Mouse (Mus musculus) forebrain, embryonic 15.5 days (tissue): ENCODE measurements around the gene Tlx1. TPM values are rescaled to one million over a fixed set of nuclear protein-coding genes. Genes with fewer than 3 reads are reported as not detected.

ENCODE experiments used
- ATAC-seq: fragments of 200-750 bp; cut with Nextera tagmentation; replicated peaks from 2 replicates; pipeline ENCODE4 v1.8.0; 2017; ENCODE audit warnings: mild to moderate bottlenecking, moderate TSS enrichment, moderate library complexity
- H3K27ac ChIP-seq: fragments of 300-500 bp; sonication (generic); replicated peaks from 2 replicates; pipeline ENCODE4 v1.5.1; 2015; ENCODE audit warnings: mild to moderate bottlenecking, inconsistent platforms
- H3K27me3 ChIP-seq: fragments of 300-500 bp; sonication (generic); 2 replicates; pipeline ENCODE4 v1.6.1; 2015; ENCODE audit warnings: inconsistent platforms
- H3K36me3 ChIP-seq: fragments of 300-500 bp; sonication (generic); 2 replicates; pipeline ENCODE4 v1.6.1; 2015; ENCODE audit warnings: mild to moderate bottlenecking, inconsistent platforms
- H3K4me1 ChIP-seq: fragments of 300-500 bp; sonication (generic); 2 replicates; pipeline ENCODE4 v1.6.1; 2015; ENCODE audit warnings: inconsistent platforms
- H3K4me2 ChIP-seq: fragments of 300-500 bp; sonication (generic); replicated peaks from 2 replicates; pipeline ENCODE4 v1.6.1; 2015; ENCODE audit warnings: mild to moderate bottlenecking, inconsistent platforms
- H3K4me3 ChIP-seq: fragments of 300-500 bp; sonication (generic); 2 replicates; pipeline ENCODE4 v1.5.1; 2015; ENCODE audit warnings: mild to moderate bottlenecking, inconsistent platforms
- H3K9ac ChIP-seq: fragments of 300-500 bp; sonication (generic); replicated peaks from 2 replicates; pipeline ENCODE4 v1.6.1; 2015; ENCODE audit warnings: mild to moderate bottlenecking, inconsistent platforms
- H3K9me3 ChIP-seq: fragments of 300-500 bp; sonication (generic); 2 replicates; pipeline ENCODE4 v1.6.1; 2016; ENCODE audit warnings: inconsistent platforms
- whole genome bisulfite sequencing: fragments of 180-500 bp; shearing (Covaris S2); methylation state at CpG from one replicate; pipeline ENCODE4 v1.1.7; 2015; ENCODE audit warnings: mixed read lengths; 5-methylcytosine and 5-hydroxymethylcytosine counted together
- polyA plus RNA-seq: library from polyadenylated mRNA; unstranded; fragments of >200 nt; fragmentation: Nextera tagmentation; extraction: Ambion mirVana; gene quantifications from 2 replicates; pipeline ENCODE4 v1.2.1, GENCODE M21; 2015

The Tlx1 gene
- polyA plus RNA-seq, 1 experiment from 2014 or later = not detected

DNA sequence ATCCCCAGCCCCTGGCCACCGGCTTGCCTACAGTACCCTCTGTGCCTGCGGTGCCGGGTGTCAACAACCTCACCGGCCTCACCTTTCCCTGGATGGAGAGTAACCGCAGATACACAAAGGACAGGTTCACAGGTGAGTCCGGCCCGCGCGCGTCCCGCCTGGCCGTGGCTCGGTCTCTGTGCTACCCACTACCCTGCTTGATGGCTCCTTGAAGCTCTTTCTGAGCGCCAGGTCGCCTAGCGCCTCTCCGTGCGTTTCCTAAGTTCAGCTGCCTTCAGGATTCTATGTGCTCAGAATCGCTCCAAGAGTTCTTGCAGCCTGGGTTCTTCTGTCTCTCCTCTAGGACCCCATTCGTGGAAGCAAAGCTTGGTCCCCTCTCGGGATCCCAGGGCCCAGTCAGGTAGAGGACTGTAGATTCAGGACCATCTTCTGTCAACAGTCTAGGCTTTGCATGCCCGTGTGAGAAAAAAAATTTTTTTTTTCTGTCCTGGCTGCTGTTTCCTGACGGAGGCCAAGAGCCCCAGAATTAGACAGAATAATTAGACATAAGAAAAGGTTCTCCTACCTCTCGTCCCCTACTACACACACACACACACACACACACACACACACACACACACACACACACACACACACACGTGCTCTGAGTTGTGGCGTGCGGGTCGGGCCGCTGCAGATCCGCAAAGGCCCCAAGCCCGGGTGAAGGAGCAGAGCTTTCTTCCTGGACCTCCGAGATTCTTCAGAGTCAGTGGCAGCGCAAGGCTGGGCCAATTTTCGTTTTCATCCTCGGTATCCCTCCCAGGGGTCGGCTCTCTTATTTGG, 1.1 kb downstream of the Tlx1 start:
- no peak for ATAC-seq
- Histone ChIP-seq H3K27me3 (peaks cover 96% of the 10 kb centered on the region), H3K9me3 (no peaks in the 10 kb centered on the region), H3K27ac (no peak overlapping the region), H3K36me3 (no peaks in the 10 kb centered on the region), H3K9ac (no peak overlapping the region), H3K4me1 (peaks cover 12% of the 10 kb centered on the region), H3K4me2 (0 out of 2 replicates have a peak overlapping the region, but pooled peaks have one; percentile 28), H3K4me3 (no peak overlapping the region)
- WGBS = 2% methylated on average over 36 of the region's 36 CpGs

DNA sequence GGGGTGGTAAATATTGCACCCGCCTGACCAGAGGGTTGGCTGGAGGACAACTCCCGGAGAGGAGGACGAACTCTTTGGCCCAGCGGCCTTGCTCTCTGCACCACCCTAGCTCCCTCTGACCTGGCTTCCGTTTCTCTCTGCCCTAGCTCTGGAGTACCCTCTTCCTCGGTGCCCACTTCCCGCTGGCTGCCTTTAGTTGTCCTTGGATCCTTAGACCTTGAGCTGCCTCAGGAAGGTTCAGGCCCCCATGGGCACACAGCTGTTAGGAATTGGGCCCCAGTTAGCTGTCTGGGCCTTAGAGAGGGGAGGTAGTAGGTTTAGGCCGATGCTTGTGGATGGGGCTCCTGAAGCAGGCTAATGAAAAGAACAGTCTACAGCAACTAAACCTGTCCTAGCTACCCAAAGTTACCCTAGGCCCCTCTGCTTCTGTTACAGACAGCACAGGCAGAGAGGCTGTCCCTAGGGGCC, 1.7 kb downstream of the Tlx1 start:
- 3% methylated on average over 8 of the region's 8 CpGs for whole genome bisulfite sequencing

GRCm38 (mm10) chr19:45153311-45154058, 3.0 kb downstream of the Tlx1 start:
- H3K4me2 ChIP-seq = no peak overlapping the region
- no peak overlapping the region for H3K9ac ChIP-seq
- peaks cover 96% of the 10 kb centered on the region for H3K27me3 ChIP-seq
- H3K4me3 ChIP-seq = no peak overlapping the region
- H3K9me3 ChIP-seq = no peaks in the 10 kb centered on the region
- no peak overlapping the region for H3K27ac ChIP-seq
- peaks cover 12% of the 10 kb centered on the region for H3K4me1 ChIP-seq
- no peak for ATAC-seq
- no peaks in the 10 kb centered on the region for H3K36me3 ChIP-seq
- WGBS = under 1% methylated on average over 44 of the region's 44 CpGs

More for the DNA sequence above, 1.7 kb downstream of the Tlx1 start:
- Histone ChIP-seq H3K9me3 (no peaks in the 10 kb centered on the region), H3K4me3 (no peak overlapping the region), H3K27ac (no peak overlapping the region), H3K27me3 (peaks cover 96% of the 10 kb centered on the region), H3K4me1 (peaks cover 12% of the 10 kb centered on the region), H3K36me3 (no peaks in the 10 kb centered on the region), H3K4me2 (no peak overlapping the region), H3K9ac (no peak overlapping the region)
- ATAC-seq = no peak

GRCm38 (mm10) chr19:45154059-45154386, 3.5 kb downstream of the Tlx1 start:
- peaks cover 96% of the 10 kb centered on the region for H3K27me3 ChIP-seq
- H3K4me2 ChIP-seq = no peak overlapping the region
- no peak overlapping the region for H3K27ac ChIP-seq
- H3K4me1 ChIP-seq = peaks cover 12% of the 10 kb centered on the region
- H3K36me3 ChIP-seq = no peaks in the 10 kb centered on the region
- no peak for ATAC-seq
- no peaks in the 10 kb centered on the region for H3K9me3 ChIP-seq
- no peak overlapping the region for H3K4me3 ChIP-seq
- WGBS = under 1% methylated on average over 22 of the region's 24 CpGs
- H3K9ac ChIP-seq = no peak overlapping the region

- ATAC-seq = no peak
- H3K36me3 ChIP-seq = no peaks in the 10 kb centered on the region
- under 1% methylated on average over 18 of the region's 18 CpGs for WGBS
- H3K4me3 ChIP-seq = no peak overlapping the region
- H3K27me3 ChIP-seq = peaks cover 97% of the 10 kb centered on the region
- peaks cover 12% of the 10 kb centered on the region for H3K4me1 ChIP-seq
- H3K4me2 ChIP-seq = no peak overlapping the region
- no peaks in the 10 kb centered on the region for H3K9me3 ChIP-seq
- no peak overlapping the region for H3K9ac ChIP-seq
- no peak overlapping the region for H3K27ac ChIP-seq
Measured at GRCm38 (mm10) chr19:45154521-45154920, 4.0 kb downstream of the Tlx1 start.

GRCm38 (mm10) chr19:45155141-45155790, 4.8 kb downstream of the Tlx1 start:
- peaks cover 97% of the 10 kb centered on the region for H3K27me3 ChIP-seq
- no peak overlapping the region for H3K4me2 ChIP-seq
- no peak overlapping the region for H3K27ac ChIP-seq
- peaks cover 12% of the 10 kb centered on the region for H3K4me1 ChIP-seq
- no peaks in the 10 kb centered on the region for H3K36me3 ChIP-seq
- H3K4me3 ChIP-seq = no peak overlapping the region
- no peaks in the 10 kb centered on the region for H3K9me3 ChIP-seq
- no peak for ATAC-seq
- H3K9ac ChIP-seq = no peak overlapping the region
- WGBS = under 1% methylated on average over 15 of the region's 15 CpGs

DNA sequence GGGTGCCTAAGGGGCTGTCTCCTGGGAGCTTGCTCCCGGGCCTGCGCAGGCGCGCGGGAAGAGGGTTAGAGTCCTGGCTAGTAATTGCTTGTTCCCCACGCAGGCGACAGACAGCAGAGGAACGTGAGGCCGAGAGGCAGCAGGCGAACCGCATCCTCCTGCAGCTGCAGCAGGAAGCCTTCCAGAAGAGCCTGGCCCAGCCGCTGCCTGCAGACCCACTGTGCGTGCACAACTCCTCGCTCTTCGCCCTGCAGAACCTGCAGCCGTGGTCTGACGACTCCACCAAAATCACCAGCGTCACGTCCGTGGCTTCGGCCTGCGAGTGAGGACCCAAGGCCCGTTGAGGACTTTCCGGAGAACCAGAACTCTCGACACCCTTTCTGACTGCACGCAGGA, 5.3 kb downstream of the Tlx1 start:
- ATAC-seq = no peak
- Histone ChIP-seq H3K27ac (no peak overlapping the region), H3K4me1 (peaks cover 7% of the 10 kb centered on the region), H3K4me3 (no peak overlapping the region), H3K4me2 (no peak overlapping the region), H3K36me3 (no peaks in the 10 kb centered on the region), H3K9ac (no peak overlapping the region), H3K9me3 (no peaks in the 10 kb centered on the region), H3K27me3 (peaks cover 97% of the 10 kb centered on the region)
- WGBS = 0% methylated on average over 26 of the region's 26 CpGs

DNA sequence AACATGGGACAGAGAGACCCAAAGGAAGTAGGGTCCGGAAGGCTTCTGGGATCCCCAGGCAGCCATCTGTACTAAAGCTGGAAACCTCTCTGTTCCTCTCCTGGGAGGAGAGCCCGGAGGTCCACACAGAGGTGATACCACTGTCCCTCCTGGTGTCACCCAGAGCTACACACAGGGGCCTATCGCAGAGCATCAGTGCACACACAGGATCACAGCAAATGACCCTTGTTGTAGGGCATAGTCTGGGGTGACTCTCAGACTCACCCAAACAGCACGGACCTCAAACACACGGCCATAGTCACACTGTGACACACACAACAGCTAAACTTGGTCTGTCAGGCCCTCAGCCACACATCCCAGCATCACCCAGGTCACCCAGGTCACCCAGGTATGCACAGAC, 5.9 kb downstream of the Tlx1 start:
- Histone ChIP-seq H3K9ac (no peak overlapping the region), H3K4me1 (peaks cover 1% of the 10 kb centered on the region; the same call in 1 of the 2 replicates)
- WGBS = under 1% methylated on average over 5 of the region's 5 CpGs

DNA sequence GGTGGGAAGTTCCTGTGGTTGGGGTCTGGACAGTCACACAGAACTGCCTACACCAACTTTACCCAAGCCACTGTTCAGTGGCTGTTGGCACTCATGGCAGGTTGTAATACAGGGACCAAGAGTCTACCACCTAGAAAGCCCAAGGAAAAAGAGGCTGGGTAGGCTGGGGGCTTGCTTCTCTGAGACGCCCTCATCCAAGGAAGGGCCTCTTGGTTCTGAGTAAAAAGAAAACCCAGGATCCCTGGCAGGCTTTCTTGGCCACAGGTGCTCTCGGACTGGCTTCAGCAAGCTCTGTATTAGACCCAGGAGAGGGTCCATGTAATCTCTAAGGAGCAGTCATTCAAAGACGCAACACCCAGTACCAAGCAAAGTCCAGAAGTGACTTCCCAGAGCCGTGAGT, 7.7 kb downstream of the Tlx1 start:
- H3K9ac ChIP-seq = no peak overlapping the region
- H3K27me3 ChIP-seq = peaks cover 98% of the 10 kb centered on the region
- no peaks in the 10 kb centered on the region for H3K9me3 ChIP-seq
- H3K27ac ChIP-seq = no peak overlapping the region
- no peaks in the 10 kb centered on the region for H3K4me1 ChIP-seq
- H3K36me3 ChIP-seq = no peaks in the 10 kb centered on the region
- no peak overlapping the region for H3K4me2 ChIP-seq
- WGBS = 0% methylated on average over 4 of the region's 4 CpGs
- no peak for ATAC-seq
- no peak overlapping the region for H3K4me3 ChIP-seq

More for the DNA sequence above, 5.9 kb downstream of the Tlx1 start:
- Histone ChIP-seq H3K4me3 (no peak overlapping the region), H3K27me3 (peaks cover 97% of the 10 kb centered on the region), H3K27ac (no peak overlapping the region), H3K9me3 (no peaks in the 10 kb centered on the region), H3K36me3 (no peaks in the 10 kb centered on the region), H3K4me2 (no peak overlapping the region)
- no peak for ATAC-seq

DNA sequence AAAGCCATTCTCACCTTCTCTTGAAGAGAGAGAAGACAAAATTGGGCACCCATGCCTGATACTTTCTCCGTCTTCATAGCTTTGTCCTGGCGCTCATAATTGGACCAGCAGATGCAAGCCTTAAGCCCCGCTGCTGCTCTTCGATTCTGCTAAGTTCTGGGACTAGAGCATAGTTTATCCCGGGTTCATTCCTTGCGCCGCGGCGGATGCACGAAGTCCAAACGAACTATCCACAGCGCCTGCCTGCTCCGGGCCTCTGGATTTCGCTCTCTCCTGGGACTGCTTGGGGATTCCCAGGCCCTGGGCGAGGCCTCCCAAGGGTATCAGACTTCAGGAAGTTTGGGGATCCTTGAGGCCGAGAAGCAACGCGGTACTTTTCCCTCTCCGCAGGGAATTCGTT, 8.4 kb downstream of the Tlx1 start:
- no peak for ATAC-seq
- Histone ChIP-seq H3K4me1 (no peaks in the 10 kb centered on the region), H3K4me2 (no peak overlapping the region), H3K4me3 (no peak overlapping the region), H3K36me3 (no peaks in the 10 kb centered on the region), H3K9me3 (no peaks in the 10 kb centered on the region), H3K27me3 (peaks cover 98% of the 10 kb centered on the region), H3K27ac (no peak overlapping the region), H3K9ac (no peak overlapping the region)
- 1% methylated on average over 20 of the region's 20 CpGs for WGBS

- H3K9ac ChIP-seq = no peak overlapping the region
- under 1% methylated on average over 5 of the region's 5 CpGs for WGBS
- H3K4me2 ChIP-seq = no peak overlapping the region
- H3K36me3 ChIP-seq = no peaks in the 10 kb centered on the region
- no peak overlapping the region for H3K4me3 ChIP-seq
- H3K9me3 ChIP-seq = no peaks in the 10 kb centered on the region
- H3K4me1 ChIP-seq = no peaks in the 10 kb centered on the region
- no peak for ATAC-seq
- peaks cover 100% of the 10 kb centered on the region for H3K27me3 ChIP-seq
- no peak overlapping the region for H3K27ac ChIP-seq
Measured at GRCm38 (mm10) chr19:45159491-45159890, 9.0 kb downstream of the Tlx1 start.

- no peak overlapping the region for H3K4me2 ChIP-seq
- H3K27me3 ChIP-seq = peaks cover 100% of the 10 kb centered on the region
- no peak for ATAC-seq
- no peak overlapping the region for H3K4me3 ChIP-seq
- H3K36me3 ChIP-seq = no peaks in the 10 kb centered on the region
- H3K27ac ChIP-seq = no peak overlapping the region
- 0% methylated on average over 5 of the region's 5 CpGs for WGBS
- H3K4me1 ChIP-seq = no peaks in the 10 kb centered on the region
- no peak overlapping the region for H3K9ac ChIP-seq
- no peaks in the 10 kb centered on the region for H3K9me3 ChIP-seq
Measured at GRCm38 (mm10) chr19:45159991-45160390, 9.5 kb downstream of the Tlx1 start.
